Mouse (Mus musculus) E14TG2a.4 (cell line): ENCODE measurements around the gene Cela1.

Experiments used
- H3K27me3 ChIP-seq: 2 replicates; pipeline ENCODE4 v1.6.1; 2014; ENCODE audit warnings: low read length, control low read depth; ENCODE audit not compliant: insufficient read depth
- H3K36me3 ChIP-seq: 2 replicates; pipeline ENCODE4 v1.6.1; 2014; ENCODE audit warnings: low read length, control low read depth; ENCODE audit not compliant: insufficient read depth
- H3K4me1 ChIP-seq: replicated peaks from 2 replicates; pipeline ENCODE4 v1.6.1; 2014; ENCODE audit warnings: low read depth, low read length, control low read depth
- H3K4me3 ChIP-seq: replicated peaks from 2 replicates; pipeline ENCODE4 v1.5.1; 2014; ENCODE audit warnings: mild to moderate bottlenecking, low read length
- H3K9me3 ChIP-seq: 2 replicates; pipeline ENCODE4 v1.6.1; 2014; ENCODE audit warnings: low read length, control low read depth
- CTCF ChIP-seq: conservative IDR thresholded peaks from 2 replicates; pipeline ENCODE4 v1.5.1; 2014; ENCODE audit warnings: low read length
- NANOG ChIP-seq: IDR thresholded peaks from 2 replicates; pipeline ENCODE4 v1.6.1; 2014; ENCODE audit warnings: borderline replicate concordance, low read length, mixed read lengths
- POU5F1 ChIP-seq: IDR thresholded peaks from 2 replicates; pipeline ENCODE4 v1.6.1; 2014; ENCODE audit warnings: low read length, borderline replicate concordance

The Cela1 gene

DNA sequence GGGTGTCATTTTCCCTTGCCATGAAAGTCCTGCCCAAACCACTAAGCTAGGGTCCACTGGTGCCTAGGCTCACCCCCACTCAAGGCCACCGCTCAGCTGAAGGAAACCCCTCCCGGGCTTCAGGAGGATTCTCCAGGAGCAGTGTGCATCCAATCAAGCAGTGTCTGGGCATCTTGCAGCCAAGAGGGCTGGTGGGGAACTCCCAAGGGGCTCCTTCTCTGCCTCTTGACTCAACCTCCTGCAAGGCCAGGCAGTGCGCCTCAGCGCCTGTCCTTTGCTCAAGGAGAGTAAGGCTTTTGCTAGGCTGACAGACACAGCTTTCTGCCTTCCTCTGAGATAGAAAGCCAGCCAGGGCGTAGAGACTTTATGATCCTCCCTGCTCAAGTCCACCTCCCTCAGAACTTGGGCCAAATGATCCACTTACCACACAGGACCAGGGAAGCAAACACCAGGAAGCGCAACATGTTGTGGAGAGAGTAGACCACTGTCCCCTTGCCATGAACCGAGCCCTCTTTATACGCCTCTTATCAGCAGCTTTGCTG is at the start of gene Cela1:
Cela1 (minus strand) TSS at position 492 of the 542 bp plus-strand sequence.
- peaks cover 38% of the 10 kb centered on the region for H3K27me3 ChIP-seq
- H3K9me3 ChIP-seq = peaks cover 4% of the 10 kb centered on the region; the same call in 1 of the 2 replicates
- no peaks in the 10 kb centered on the region for H3K36me3 ChIP-seq
- H3K4me1 ChIP-seq = peaks cover 27% of the 10 kb centered on the region
- TF ChIP-seq POU5F1 (no peak), CTCF (no peak), NANOG (no peak)
- no peak within 1 kb of the TSS for H3K4me3 ChIP-seq

DNA sequence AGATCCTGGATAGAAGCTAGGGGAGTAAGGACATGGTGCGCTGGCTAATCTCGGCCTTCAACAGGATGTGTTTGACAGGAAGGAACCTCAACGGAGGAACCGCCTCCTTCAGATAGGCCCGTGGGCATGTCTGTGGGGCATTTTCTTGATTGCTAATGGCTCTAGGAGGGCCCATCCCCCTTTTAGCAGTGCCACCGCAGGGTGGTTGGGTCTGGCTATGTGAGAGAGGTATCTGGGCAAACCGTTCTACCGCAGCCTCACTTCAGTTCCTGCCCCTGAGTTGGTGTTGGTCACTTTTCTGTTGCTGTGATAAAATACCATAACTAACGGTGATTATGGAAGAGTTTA is 48.2 kb upstream of the Cela1 start:
- Histone ChIP-seq H3K9me3 (no peaks in the 10 kb centered on the region), H3K36me3 (no peaks in the 10 kb centered on the region), H3K4me3 (peak overlapping the region; percentile 53), H3K4me1 (peaks cover 25% of the 10 kb centered on the region), H3K27me3 (peaks cover 25% of the 10 kb centered on the region)
- TF ChIP-seq NANOG (no peak), POU5F1 (no peak), CTCF (no peak)

DNA sequence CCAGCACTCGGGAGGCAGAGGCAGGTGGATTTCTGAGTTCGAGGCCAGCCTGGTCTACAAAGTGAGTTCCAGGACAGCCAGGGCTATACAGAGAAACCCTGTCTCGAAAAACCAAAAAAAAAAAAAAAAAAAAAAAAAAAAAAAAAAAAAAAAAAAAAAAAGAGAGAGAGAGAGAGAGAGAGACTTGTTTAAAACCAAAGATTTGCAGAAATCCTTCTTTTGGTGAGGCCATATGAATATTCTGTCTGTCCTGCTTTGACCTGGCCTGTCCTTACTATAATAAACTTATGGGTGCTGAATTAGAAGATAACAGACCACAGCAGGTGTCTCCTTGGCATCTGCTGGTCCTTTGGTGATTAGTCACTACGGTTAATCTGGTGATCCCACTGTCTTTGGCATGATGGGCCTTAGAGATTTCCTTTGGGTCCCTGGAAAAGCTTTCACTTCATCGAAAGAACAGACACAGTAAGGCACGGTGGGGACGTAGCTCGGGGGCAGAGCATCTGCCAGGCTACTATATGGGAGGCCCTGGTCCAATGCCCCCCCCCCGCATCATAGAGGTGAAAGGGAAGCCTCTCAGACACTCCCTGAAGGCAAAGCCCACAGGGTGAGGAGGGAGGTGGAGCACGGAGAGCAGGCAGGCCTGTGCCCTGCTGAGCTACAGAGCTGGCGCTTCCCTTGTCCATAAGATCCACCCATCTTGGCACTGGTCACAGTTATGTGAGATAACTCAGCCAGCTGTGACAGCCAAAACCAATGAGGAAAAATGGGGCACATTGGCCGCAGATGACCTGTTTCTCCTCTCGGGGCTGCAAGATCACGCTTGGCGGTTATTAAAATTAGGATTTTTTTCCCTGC is 47.6 kb upstream of the Cela1 start:
- Histone ChIP-seq H3K27me3 (peaks cover 31% of the 10 kb centered on the region), H3K9me3 (no peaks in the 10 kb centered on the region), H3K4me1 (peaks cover 27% of the 10 kb centered on the region), H3K36me3 (no peaks in the 10 kb centered on the region), H3K4me3 (peak overlapping the region; percentile 53)
- TF ChIP-seq CTCF (no peak), NANOG (no peak), POU5F1 (no peak)

DNA sequence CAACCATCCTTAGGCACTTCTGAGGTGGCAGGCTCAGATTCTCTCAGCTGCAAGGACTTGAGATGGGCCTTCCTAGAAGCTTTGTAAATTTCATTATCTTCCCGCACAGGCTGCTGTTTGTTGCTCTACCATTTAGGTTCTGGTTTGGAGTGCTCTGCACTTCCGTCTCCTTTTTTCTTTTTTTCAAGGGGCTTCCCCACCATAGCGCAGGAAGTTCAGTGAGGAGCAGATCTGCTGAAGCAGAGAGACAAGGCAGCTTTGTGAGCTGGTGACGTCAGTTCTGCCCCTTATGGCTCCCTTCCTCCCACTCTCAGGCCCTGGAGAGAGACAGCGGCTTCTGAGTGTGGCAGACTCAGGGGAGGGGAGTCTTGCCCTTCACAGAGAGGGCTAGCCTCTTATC is 44.9 kb upstream of the Cela1 start:
- peaks cover 56% of the 10 kb centered on the region for H3K27me3 ChIP-seq
- H3K36me3 ChIP-seq = no peaks in the 10 kb centered on the region
- no peak overlapping the region for H3K4me3 ChIP-seq
- H3K4me1 ChIP-seq = peaks cover 45% of the 10 kb centered on the region
- H3K9me3 ChIP-seq = no peaks in the 10 kb centered on the region
- TF ChIP-seq CTCF (no peak), POU5F1 (no peak), NANOG (no peak)

DNA sequence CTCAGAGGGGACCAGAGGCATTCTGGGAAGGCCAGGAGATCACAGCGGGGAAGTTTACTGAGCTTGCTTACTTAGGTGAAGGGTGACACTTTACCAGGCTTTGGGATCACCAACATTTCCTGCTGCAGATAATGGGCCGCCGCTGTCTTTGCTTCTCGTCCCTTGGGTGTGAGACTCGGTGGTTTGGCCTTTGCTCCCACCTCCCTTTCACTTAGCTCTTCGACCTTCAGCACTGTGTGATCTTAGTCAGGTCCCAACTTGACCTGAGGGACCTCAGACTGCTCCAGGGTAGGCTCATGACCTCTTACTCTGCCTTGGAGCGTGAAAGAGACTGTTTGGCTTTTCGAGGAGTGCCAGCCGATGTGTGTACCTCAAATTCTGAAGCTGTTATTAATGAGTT is 43.4 kb upstream of the Cela1 start:
- no peaks in the 10 kb centered on the region for H3K36me3 ChIP-seq
- TF ChIP-seq POU5F1 = no peak
- no peak for TF ChIP-seq CTCF
- TF ChIP-seq NANOG = no peak
- peaks cover 66% of the 10 kb centered on the region for H3K27me3 ChIP-seq
- no peak overlapping the region for H3K4me3 ChIP-seq
- peaks cover 45% of the 10 kb centered on the region for H3K4me1 ChIP-seq
- no peaks in the 10 kb centered on the region for H3K9me3 ChIP-seq

DNA sequence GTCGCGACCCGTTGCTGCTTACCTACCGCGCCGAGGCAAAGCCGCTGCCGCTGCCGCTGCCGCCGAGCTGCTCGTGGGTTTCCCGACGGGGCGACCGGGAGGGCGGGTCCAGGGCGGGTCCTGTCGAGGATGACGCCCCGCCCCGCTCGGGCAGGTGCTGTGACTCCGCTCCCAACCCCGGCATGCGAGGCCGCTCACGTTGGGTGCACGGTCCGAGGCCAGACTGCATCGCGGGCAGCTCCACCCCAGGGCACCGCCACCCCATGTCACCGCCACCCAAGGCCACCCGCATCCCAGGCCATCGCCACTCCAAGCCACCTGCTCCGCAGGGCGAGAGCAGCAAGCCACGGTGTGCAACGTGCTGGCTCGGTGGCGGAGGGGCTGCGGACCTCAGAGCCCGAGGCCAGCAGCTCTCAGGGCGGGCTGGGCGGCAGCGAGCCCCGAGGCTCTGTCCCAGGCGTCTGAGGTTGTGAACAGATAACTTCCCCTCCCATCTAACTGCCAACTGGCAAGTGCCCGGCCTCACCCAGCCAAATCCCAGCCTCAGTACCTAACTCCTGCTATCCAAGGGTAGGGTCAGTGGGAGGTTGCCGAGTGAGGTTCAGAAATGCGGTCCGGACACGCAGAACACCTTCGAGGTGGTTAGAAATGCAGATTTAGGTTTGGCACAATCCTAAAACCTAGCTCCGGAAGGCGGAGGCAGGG is 41.7 kb upstream of the Cela1 start, which contains the start of gene Galnt6:
Galnt6 (minus strand) TSS at position 96 of the 705 bp plus-strand sequence.
- no peaks in the 10 kb centered on the region for H3K9me3 ChIP-seq
- peaks cover 75% of the 10 kb centered on the region for H3K27me3 ChIP-seq
- TF ChIP-seq POU5F1 = no peak
- TF ChIP-seq CTCF = no peak
- TF ChIP-seq NANOG = no peak
- peaks cover 38% of the 10 kb centered on the region for H3K4me1 ChIP-seq
- peak within 1 kb of the TSS; percentile 78 for H3K4me3 ChIP-seq
- no peaks in the 10 kb centered on the region for H3K36me3 ChIP-seq

DNA sequence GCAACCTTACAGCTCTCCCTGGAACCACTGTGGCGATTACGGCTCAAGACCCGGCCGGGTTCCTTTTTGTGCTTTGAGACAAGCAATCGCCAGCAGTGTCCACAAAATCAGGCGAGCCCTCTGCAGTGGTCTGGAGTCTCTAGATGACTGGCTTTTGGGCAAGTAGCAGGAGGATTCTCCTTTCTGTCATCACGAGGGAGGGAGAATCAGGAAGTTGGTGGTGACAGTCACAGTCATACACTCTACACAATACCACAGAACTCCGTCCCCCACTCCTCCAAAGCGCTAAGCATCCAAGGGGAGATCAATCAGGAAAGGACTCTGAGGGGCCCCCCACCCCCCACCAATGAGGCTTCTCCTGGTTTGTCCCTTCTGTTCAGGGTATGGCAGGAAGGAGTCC is 40.9 kb upstream of the Cela1 start:
- no peak for TF ChIP-seq NANOG

DNA sequence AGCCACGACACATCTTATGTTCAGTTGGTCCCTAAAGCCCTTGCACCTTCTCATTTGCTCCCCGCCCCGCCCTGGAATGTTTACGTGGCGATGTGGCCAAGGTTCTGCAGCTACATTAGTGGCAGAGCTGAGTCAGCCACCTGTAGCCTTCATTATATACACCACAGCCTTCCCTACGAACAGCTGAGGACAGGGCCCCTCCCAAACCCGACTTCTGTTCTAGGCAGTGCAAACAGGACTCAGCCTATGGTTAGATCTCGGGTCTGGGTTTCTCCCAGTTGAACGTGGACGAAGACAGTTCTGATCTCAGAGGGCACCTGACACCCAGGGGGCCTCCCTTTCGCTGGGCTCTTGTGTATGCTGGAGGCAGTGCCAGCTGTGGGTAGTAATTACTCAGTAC is 40.1 kb upstream of the Cela1 start:
- Histone ChIP-seq H3K4me3 (no peak overlapping the region), H3K4me1 (peaks cover 41% of the 10 kb centered on the region), H3K36me3 (no peaks in the 10 kb centered on the region), H3K9me3 (no peaks in the 10 kb centered on the region), H3K27me3 (peaks cover 76% of the 10 kb centered on the region)
- TF ChIP-seq NANOG (no peak), CTCF (no peak), POU5F1 (no peak)

More for the DNA sequence above, 40.9 kb upstream of the Cela1 start:
- peak overlapping the region; percentile 78 for H3K4me3 ChIP-seq
- peaks cover 42% of the 10 kb centered on the region for H3K4me1 ChIP-seq
- peaks cover 75% of the 10 kb centered on the region for H3K27me3 ChIP-seq
- H3K36me3 ChIP-seq = no peaks in the 10 kb centered on the region
- no peaks in the 10 kb centered on the region for H3K9me3 ChIP-seq
